Mouse (Mus musculus) embryo, embryonic 11 days (tissue): Measurements from ENCODE around the gene Twf2.

ENCODE experiments used
- DNase-seq: peaks from one replicate; pipeline ENCODE4 v3.0.0-alpha.2; 2015

The Twf2 gene

DNA sequence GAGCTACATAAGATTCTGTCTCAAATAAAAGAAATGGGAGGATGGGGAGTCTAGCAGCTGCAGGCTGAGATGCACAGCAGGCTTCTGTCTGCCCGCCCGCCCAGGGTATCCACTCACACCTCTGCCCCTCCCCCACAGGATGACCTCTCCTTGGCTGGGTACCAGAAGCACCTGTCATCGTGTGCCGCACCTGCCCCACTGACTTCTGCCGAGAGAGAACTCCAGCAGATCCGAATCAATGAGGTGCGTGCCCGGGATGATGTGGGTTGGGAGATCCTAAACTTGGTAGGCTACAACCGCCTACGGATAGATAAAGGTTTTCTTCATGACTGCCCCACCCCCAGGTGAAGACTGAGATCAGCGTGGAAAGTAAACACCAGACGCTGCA, 9.7 kb downstream of the Twf2 start:
- no peak for DNase-seq

DNA sequence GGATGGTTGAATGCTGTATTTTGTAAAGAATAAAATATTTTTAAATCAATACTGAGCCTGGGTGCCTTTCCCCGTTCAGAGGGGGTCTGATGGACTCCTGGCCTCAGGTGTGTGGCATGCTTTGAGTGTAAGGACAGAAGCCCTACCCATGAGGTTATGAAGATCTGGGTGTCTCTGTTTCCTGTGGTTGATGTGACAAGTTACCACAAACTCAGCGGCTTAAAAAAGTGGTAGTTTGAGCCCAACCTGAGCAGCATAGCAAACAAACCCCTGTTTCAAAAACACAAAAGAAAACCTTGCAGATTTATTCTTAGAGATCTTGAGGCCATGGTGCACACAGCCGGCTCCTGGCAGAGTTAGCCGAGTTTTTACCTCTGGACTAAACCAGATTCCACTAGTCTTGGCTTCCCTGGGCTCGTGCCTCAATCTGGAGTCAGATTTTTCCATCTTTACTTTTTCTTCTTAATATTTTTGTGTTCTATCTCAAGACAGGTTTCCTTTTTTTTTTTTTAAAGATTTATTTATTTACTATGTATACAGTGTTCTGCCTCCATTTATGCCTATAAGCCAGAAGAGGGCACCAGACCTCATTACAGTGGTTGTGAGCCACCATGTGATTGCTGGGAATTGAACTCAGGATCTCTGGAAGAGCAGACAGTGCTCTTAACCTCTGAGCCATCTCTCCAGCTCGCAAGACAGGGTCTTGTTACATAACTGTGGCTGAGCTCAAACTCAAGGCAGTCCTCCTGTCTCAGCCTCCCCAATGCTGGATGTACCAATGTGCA, 12.6 kb downstream of the Twf2 start:
- no peak for DNase-seq

DNA sequence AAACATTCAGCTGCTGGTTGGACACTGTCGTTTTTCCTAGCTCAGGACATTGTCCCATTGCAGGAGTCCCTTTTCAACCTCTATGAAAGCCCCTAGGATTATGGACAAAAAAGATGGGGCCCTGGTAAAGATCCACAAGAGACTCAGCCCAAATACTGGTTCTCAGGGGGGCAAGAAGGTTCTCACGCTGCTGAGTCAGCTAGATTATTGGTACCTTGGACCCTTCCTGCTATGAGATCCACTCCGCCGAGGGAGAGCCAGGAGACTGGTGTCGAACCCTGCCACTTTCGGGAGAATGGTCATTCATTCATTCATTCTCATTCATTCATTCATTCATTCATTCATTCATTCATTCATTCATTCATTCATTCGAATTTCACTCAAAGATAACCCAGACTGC, 14.1 kb downstream of the Twf2 start:
- no peak for DNase-seq

DNA sequence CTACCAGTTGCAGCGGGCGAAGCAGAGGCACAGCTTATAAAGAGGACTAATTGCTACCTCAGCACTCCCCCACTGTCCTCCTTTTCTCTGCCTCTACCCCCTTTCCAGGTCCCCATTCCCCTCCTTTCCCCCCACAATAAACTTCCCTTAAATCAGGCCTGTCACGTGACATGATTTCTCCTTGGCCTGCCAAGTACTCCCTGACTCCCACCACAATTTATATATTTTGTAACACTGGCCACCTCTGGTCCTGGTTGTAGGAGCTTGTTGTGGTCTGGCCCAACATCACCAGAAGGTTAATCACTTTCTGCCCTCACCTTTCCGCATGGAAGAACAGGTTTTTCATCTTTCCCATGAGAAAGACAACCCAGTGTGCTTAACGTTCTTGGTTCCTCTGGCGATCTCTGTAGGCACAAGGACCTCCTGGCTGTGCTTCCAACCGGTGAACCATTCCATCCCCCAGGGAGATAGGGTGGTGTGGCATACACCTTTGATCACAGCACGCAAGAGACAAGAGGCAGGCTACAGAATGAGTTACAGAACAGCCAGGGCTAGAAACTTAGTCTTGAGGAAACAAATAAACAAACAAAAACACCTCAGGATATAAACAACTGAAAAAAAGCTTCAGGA, 18.1 kb downstream of the Twf2 start:
- no peak for DNase-seq

DNA sequence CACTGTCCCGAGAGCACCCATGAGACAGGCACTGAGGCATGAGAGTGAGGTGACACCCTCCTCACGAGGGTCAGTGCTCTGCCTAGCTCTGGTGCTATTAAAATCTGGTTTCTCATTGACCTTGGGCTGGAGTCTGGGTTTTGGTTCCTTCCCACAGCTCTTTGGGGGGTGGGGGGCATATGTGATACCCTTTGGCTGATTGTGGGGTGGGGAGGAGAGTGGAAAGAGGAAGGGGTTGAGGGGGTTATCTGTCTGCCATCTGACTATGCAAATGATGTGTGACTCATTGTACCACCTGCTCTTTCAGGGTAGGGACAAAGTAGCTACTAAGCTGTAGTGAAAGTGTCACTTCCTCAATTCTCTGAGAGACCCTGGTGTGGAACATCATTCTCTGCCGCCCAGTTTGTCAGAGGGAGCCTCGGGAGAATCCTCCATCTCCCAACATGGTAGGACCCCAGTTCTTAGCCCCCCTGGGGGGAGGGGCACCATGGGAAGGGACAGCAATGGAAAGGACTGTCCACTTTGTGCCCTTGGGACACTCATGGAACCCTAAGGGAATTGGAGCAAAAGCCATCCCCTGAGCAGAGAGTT, 19.4 kb downstream of the Twf2 start, which contains the start of gene Tlr9:
Gene Tlr9, plus strand, starts transcription at position 338 of the 591 bp plus-strand sequence.
- no peak for DNase-seq

DNA sequence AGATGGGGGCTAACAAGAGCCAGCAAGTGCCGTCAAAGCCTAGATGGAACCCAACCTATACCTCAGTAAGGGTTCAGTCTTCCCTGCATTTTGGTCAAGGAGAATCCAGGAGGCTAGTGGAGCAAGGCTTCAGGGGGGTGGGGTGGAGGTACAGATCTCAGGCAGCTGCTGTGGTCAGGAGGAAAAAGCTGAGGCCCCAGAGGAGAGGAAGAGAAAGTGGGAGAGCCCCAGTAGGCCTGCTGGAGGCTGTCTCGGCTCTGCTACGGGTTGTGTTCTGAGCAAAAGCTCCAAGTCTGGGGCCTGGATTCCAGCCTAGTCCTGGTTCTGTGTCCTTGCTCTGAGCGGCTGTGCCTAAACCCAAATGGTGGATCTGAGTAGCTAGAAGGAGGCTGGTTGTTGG, 20.1 kb downstream of the Twf2 start:
- no peak for DNase-seq

DNA sequence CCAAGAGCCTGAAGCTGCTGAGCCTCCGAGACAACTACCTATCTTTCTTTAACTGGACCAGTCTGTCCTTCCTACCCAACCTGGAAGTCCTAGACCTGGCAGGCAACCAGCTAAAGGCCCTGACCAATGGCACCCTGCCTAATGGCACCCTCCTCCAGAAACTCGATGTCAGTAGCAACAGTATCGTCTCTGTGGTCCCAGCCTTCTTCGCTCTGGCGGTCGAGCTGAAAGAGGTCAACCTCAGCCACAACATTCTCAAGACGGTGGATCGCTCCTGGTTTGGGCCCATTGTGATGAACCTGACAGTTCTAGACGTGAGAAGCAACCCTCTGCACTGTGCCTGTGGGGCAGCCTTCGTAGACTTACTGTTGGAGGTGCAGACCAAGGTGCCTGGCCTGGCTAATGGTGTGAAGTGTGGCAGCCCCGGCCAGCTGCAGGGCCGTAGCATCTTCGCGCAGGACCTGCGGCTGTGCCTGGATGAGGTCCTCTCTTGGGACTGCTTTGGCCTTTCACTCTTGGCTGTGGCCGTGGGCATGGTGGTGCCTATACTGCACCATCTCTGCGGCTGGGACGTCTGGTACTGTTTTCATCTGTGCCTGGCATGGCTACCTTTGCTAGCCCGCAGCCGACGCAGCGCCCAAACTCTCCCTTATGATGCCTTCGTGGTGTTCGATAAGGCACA, 22.7 kb downstream of the Twf2 start:
- DNase-seq = no peak

DNA sequence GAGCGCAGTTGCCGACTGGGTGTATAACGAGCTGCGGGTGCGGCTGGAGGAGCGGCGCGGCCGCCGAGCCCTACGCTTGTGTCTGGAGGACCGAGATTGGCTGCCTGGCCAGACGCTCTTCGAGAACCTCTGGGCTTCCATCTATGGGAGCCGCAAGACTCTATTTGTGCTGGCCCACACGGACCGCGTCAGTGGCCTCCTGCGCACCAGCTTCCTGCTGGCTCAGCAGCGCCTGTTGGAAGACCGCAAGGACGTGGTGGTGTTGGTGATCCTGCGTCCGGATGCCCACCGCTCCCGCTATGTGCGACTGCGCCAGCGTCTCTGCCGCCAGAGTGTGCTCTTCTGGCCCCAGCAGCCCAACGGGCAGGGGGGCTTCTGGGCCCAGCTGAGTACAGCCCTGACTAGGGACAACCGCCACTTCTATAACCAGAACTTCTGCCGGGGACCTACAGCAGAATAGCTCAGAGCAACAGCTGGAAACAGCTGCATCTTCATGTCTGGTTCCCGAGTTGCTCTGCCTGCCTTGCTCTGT, 23.3 kb downstream of the Twf2 start:
- peak; percentile 77 for DNase-seq

DNA sequence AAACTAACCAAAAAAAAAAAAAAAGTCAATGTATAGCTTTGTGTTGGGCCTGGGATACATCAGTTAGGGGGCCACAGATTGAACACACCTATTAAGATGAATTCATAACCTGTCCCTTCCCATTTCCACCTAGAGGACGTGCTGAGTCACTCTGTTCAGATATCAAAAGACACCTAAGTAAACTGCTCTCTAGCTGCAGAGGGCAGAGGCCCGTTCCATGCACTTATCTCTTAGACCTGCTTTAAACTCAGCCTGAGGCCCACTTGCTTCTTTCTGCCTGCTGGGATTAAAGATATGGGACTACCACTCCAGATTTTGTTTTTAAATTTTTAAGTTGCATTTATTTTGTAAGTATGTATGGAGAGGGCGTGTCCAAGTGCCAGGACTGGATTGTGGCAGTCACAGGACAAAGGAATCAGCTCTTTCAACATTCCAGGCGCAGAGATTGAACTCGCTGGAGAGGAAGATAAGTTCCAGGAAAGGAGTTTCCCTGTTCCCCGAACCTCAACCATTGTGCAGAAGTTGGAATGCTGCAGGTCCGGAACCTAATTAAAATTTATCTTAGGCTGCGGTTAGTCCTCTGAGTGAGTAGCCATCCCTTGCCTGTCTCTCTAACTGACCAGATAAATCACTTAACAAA, 25.0 kb downstream of the Twf2 start:
- DNase-seq = no peak

DNA sequence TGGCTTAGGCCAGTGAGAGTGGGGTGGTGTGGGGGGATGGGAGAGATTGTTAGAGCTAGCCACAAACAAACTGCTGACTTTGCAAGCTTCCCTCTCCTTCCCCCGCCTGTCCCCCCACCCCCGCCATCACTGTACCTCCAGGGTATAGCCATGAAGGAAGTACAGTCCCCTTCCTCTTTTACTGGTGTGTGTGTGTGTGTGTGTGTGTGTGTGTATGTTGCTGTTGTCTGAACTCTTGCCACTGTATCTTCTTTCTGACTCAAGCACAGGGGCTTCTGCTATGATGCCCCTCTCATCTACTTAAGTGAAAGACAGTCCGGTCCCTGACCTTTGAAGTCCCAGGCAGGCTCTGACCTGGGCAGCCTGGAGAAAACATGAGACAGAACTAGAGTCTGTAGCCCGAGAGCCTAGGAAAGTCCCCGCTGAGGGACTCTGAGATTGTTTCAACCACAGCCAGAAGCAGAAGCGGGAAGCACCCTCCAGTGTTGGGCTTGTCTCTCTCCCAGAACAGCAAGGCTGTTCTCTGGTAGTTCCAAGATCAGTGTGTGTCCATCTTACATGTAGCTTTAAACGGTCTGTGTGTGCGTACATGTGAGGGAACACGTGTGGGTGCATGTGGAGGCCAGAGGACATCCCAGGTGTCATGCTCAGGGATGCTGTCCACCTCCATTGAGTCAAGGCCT, 27.3 kb downstream of the Twf2 start:
- DNase-seq = no peak

DNA sequence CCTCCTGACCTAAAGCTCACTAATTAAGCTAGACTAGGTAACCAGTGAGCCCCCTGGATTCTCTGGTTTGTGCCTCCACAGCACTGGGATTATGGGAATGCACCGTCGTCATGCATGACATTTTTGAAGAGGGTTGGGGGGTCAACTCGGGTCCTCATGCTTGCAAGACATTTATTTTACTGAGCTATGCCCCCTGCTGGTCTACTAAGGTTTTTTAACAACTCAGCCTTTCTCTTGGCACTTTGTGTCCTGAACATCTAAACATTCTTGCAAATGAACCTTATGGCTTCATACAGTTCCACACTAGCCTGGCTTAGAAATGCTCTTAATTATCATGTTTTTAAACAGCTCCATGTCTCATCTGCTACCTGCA, 27.8 kb downstream of the Twf2 start:
- DNase-seq = no peak

DNA sequence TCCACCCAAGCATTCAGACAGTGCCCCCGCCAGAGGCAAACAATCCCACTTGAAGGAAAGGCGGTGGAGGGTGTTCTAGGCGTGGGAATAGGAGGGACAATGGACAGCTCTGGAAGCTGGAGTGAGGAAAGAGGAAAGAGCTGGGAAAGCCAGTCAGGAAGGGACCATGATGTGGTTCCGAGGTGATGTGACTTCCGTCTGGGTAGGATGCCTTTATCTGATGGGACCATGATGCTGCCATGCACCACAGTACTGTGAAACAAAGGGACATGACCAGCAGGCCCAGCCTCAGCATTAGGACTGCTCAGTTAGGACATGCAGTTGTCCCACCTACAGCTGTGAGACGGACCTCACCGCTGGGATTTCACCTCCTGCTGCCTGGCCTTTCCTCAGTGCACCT, 28.3 kb downstream of the Twf2 start:
- no peak for DNase-seq

DNA sequence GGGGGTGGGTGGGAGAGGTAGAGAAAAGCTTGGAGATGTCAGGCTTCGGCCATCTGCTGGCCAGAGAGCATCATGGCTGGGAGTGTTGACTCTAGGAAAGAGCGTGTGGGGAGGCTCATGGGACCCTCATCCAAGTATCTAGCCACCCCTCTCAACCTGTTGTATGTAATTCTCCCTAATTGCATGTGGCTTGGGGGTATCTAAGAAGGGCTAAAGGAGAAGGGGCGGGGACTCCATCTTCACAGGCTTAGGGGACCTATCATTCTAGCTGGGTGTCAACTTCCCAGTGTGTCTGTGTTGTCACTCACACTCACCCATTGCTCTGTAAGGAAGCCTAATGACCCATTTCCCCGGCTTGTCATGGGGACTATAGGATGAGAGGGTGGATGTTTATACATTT, 28.9 kb downstream of the Twf2 start:
- DNase-seq = no peak

DNA sequence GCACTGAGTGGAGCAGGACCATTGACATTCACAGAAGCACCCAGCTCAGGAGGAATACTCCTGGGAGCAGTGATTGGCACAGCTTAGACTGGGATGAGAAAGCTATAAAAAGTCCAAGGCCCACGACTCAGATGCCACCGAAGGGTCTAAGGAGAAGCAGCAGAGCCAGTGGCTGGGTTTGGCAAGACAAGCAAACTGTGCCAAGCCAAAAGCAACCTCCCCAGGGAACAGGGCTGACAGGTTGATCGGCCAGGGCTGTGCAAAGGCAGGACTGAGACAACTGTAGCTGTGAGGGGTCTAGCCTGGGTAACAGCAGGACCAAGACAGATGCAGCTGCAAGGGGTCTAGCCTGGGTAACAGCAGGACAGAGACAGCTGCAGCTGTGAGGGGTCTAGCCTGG, 30.0 kb downstream of the Twf2 start:
- no peak for DNase-seq

DNA sequence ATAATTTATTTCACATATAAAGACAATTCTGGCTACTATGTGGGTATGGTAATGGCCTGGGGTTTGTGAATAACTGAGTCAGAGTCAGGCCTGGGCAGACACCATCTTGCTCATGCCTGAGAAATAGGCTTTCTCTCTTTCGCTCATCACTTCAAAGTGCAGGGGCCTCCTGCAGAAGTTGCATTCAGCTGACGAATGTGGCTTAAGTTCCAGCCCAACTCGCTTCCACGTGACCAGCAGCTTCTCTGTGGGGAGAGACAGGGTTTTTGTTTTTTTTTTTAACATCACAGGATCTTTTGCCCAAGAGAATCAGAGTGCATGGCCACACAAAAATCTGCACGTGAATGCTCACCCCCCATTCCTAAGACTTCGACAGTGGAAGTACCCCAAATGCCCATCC, 31.0 kb downstream of the Twf2 start:
- DNase-seq = no peak

DNA sequence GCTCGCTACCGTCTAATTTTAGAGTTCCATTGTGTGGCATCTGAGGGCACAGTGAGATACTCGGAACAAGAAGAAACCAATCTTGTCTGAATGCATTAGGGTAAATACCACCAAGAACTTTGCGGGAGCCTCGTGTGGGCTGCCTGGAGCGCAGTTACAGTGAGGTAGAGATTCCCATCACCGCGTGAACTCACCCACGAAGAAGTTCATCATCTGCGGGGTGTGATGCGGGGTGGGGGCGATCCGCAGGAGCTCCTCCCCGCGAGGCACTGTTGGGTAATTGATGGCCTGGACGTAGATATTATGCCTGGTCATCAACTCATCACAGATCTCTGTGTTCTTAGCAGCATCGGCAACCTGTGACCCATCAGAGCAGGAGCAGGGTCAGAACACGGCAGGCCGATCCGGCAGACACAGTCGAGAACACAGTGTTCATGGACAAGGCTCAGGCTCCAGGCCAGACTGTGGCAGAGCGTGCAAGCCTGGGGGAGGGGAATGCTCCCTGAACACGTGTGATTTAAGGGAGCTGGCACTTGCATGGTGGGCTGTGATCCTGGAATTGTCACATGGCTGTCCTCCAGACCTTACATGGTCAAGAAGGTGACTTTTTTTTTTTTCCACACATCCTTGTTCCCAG, 32.4 kb downstream of the Twf2 start:
- DNase-seq = no peak

DNA sequence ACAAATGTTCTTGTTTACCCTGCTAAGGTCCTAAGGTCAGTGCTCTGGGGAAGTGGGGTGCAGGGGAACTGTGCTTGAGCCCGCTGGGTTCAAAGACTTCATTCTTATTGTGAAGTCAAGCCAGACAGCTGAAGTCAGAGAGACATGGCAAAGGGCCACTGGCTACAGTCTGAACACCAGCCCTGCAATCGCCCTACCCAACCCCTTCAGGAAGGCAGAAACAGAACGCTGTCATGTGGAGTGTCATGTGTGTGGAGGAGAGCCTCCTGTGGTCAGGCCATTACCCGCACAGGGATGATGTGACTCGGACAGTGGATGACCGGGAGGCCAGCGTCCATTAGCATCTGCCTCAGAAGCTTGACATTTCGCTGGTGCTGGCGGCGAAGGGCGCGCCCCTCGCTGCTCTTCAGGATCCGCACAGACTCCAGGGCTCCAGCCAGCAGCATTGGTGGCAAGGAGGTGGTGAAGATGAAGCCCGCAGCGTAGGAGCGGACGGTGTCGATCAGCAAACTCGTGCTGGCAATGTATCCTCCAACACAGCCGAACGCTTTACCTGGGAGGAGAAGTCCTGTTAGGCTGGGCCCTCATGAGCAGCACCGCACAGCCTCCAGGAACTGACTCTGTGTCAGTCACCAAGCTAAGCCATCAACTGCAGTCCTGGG, 33.4 kb downstream of the Twf2 start:
- DNase-seq = no peak

DNA sequence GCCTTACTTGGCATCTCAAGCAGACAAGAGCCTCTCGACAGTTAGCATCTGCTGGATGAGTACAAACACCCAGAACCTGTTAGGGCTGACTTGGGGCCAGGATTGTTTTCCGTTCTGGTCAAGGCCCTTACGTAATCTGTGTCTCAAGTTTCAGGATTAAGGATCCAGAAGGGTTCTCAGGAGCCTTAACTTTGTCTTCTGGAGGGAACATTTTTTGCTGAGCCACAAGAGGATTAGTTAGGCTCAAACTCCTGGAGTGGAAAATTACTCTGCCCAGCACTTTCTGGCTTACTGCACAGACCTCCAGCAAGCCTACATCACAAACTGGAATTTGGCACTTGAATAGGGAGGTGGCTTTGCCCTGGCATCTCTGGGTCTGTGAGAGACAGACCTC, 33.9 kb downstream of the Twf2 start:
- no peak for DNase-seq

DNA sequence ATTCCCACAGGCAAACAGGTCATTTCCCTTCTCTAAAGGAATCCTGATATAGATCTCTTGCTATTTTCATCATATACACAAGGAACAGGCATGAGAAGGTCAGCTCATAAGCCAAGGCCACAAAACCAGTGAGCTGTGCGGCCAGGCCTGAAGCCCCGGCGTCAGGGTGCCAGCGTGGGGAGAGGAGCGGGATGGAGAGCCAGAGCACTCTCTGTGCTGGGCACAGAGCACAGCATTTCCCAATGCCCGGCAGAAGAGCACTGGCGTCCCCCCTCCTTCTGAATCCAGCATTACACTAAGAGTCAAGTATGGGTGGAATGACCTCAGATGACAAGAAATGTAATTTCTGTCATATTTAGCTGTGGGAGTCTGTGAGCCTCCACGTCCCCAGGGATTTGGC, 34.5 kb downstream of the Twf2 start:
- DNase-seq = no peak

DNA sequence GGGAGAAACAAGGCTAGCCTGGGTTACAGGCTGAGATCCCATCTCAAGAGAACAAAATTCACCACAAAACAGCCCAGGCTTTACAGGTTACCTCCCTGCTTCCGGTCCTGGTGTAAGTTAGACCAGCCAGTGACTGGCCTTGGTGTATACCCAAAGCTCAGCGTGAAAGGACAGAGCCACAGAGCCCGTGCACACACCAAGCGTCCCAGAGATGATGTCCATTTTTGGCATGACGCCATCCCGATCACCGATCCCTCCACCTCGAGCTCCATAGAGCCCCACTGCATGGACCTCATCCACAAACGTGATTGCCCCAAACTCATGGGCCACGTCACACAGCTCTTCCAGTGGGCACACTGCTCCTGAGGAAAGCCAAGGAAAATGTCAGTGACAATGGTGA, 35.0 kb downstream of the Twf2 start:
- no peak for DNase-seq

DNA sequence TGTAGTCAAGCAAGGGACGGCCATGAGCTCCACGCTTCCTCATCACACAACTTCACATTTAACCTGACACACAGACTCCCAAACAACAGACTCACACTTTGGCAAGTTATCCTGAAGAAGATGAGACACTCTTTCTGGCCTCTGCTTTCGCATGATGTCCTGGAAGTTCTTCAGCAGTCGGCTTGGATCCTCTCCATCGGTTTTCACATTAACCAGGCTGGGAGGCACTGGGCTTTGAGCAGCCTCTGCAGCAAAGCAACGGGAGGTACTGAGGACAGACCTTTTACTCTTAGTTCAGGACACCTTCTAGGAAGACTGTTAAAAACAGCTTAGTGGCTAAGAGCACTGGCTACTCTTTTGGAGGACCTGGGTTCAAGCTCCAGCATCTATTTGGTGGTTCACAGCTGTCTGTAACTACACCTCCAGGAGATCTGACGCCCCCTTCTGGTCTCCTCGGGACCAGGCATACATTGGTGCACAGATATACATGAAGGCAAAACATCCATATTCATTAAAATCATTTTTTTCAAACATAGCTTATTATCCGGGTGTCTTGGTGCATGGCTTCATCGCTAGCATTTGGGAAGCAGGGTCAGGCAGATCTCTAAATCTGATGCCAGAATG, 38.7 kb downstream of the Twf2 start:
- no peak for DNase-seq
